Mouse (Mus musculus) liver, adult 2 months (tissue): ENCODE data around the gene Prnp. TPM values are rescaled to one million over a fixed set of nuclear protein-coding genes. Genes with fewer than 3 reads are reported as not detected.

Source experiments
- DNase-seq: peaks from one replicate; pipeline ENCODE4 v3.0.0-alpha.2; 2011; ENCODE audit warnings: low read depth, low spot score; ENCODE audit errors: extremely low read depth
- H3K27ac ChIP-seq: fragments of 200-500 bp; replicated peaks from 2 replicates; pipeline ENCODE4 v1.5.1; 2012; ENCODE audit warnings: low read depth, mild to moderate bottlenecking, control low read depth, inconsistent platforms, low read length; ENCODE audit not compliant: insufficient read depth
- H3K27me3 ChIP-seq: fragments of 200-500 bp; 2 replicates; pipeline ENCODE4 v1.6.1; 2012; ENCODE audit warnings: mild to moderate bottlenecking, moderate library complexity, low read length, inconsistent platforms; ENCODE audit not compliant: control insufficient read depth, insufficient read depth
- H3K36me3 ChIP-seq: fragments of 200-500 bp; 2 replicates; pipeline ENCODE4 v1.6.1; 2012; ENCODE audit warnings: low read length, inconsistent platforms; ENCODE audit not compliant: control insufficient read depth, insufficient read depth
- H3K4me1 ChIP-seq: fragments of 200-500 bp; 2 replicates; pipeline ENCODE4 v1.6.1; 2011; ENCODE audit warnings: low read length; ENCODE audit not compliant: control insufficient read depth, insufficient read depth
- H3K4me3 ChIP-seq: fragments of 200-500 bp; 2 replicates; pipeline ENCODE4 v1.5.1; 2011; ENCODE audit warnings: low read depth, mild to moderate bottlenecking, control low read depth, low read length, moderate library complexity; ENCODE audit not compliant: insufficient read depth
- H3K79me2 ChIP-seq: fragments of 200-500 bp; 2 replicates; pipeline ENCODE4 v1.6.1; 2012; ENCODE audit warnings: inconsistent platforms, mild to moderate bottlenecking, low read length, moderate library complexity; ENCODE audit not compliant: control insufficient read depth, insufficient read depth
- H3K9ac ChIP-seq: fragments of 200-500 bp; 2 replicates; pipeline ENCODE4 v1.6.1; 2012; ENCODE audit warnings: low read depth, mild to moderate bottlenecking, control low read depth, inconsistent platforms, low read length
- CTCF ChIP-seq: fragments of 200-500 bp; IDR thresholded peaks from 2 replicates; pipeline ENCODE4 v1.5.1; 2011; ENCODE audit warnings: low read depth, low read length, control low read depth
- POLR2A ChIP-seq: fragments of 200-500 bp; IDR thresholded peaks from 2 replicates; pipeline ENCODE4 v1.6.1; 2011; ENCODE audit warnings: low read length, control low read depth; ENCODE audit not compliant: insufficient read depth; ENCODE audit errors: extremely low read depth
- WGBS: fragments of 180-500 bp; shearing (Covaris S2); methylation state at CpG from one replicate; pipeline ENCODE4 v1.1.7; 2018; 5-methylcytosine and 5-hydroxymethylcytosine counted together
- polyA plus RNA-seq: library from polyadenylated mRNA; depleted of rRNA; stranded (reverse); fragments of >200 nt; gene quantifications from 2 replicates; pipeline ENCODE4 v1.2.3, GENCODE M21; 2012
- total RNA-seq: library from RNA; depleted of rRNA; stranded (reverse); fragments of >200 nt; gene quantifications from 2 replicates; pipeline ENCODE4 v1.2.3, GENCODE M21; 2014

Gene Prnp
- total and polyA plus RNA-seq, 2 experiments: 20.4 to 31.5 TPM

DNA sequence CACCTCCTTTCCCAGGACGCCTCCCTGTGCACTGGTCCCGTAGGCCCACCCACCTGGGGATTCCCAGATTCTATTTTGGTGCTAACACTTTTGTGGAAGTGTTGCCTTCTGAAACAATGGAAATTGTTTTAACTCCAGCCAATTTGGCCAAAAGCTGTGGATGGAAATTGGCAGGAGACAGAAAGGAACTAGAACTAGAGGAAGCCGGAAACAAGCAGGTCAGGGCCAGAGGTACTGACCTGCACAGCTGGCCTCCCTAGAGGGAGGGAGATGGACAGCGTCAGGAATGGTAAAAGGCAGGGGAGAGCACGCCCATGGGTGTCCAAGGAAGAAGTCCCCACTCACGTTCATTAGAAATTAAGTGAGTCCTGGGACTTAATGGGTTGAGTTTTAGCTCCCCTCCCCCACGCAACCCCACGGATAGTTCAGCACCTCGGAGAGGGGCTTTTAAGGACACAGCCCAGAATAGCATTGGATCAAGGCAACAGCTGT lies 48.0 kb downstream of the Prnp start:
- H3K36me3 ChIP-seq: no peaks in the 10 kb centered on the region
- no peak overlapping the region for H3K4me3 ChIP-seq
- no peaks in the 10 kb centered on the region for H3K79me2 ChIP-seq
- 50% methylated on average over 9 of the region's 9 CpGs for WGBS
- H3K4me1 ChIP-seq: no peaks in the 10 kb centered on the region; the same call in 1 of the 2 replicates
- TF ChIP-seq CTCF: no peak
- TF ChIP-seq POLR2A: no peak
- no peaks in the 10 kb centered on the region for H3K27me3 ChIP-seq
- DNase-seq: no peak
- no peak overlapping the region for H3K27ac ChIP-seq
- no peak overlapping the region for H3K9ac ChIP-seq

DNA sequence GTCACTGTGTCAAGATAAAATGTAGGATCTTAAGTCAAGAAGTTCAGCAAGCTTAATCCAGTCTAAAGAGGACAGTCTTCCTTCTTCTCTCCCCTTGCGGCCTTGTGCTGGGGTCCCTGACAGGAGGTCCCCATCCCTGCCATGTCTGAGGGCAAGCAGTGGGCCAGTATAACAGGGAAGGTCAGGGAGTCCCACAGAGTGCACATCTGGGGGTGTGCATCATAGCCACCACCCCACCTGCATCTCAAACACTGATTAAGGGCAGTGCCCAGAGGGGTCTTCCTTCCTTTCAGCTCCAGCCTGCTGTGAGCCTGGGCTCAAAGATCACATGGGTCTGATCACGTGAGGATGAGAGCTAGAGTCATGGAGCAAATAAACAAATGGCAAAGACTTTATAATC lies 51.9 kb downstream of the Prnp start:
- H3K9ac ChIP-seq: no peak overlapping the region
- WGBS: 65% methylated on average over 2 of the region's 2 CpGs
- H3K4me3 ChIP-seq: no peak overlapping the region
- no peaks in the 10 kb centered on the region for H3K36me3 ChIP-seq
- no peaks in the 10 kb centered on the region for H3K27me3 ChIP-seq
- DNase-seq: no peak
- no peaks in the 10 kb centered on the region for H3K4me1 ChIP-seq
- no peaks in the 10 kb centered on the region for H3K79me2 ChIP-seq
- H3K27ac ChIP-seq: no peak overlapping the region
- TF ChIP-seq CTCF (no peak), POLR2A (no peak)

- Histone ChIP-seq H3K4me3 (no peak overlapping the region), H3K27ac (no peak overlapping the region), H3K9ac (no peak overlapping the region), H3K27me3 (no peaks in the 10 kb centered on the region), H3K36me3 (no peaks in the 10 kb centered on the region), H3K79me2 (no peaks in the 10 kb centered on the region), H3K4me1 (no peaks in the 10 kb centered on the region)
- DNase-seq: no peak
- TF ChIP-seq CTCF (no peak), POLR2A (no peak)
- WGBS: 86% methylated on average over 2 of the region's 2 CpGs
Measured at GRCm38 (mm10) chr2:131970597-131970996, 60.9 kb downstream of the Prnp start.

GRCm38 (mm10) chr2:131971098-131971497 lies 61.4 kb downstream of the Prnp start:
- no peaks in the 10 kb centered on the region for H3K4me1 ChIP-seq
- no peaks in the 10 kb centered on the region for H3K27me3 ChIP-seq
- H3K27ac ChIP-seq: no peak overlapping the region
- no peak overlapping the region for H3K4me3 ChIP-seq
- TF ChIP-seq POLR2A (no peak), CTCF (no peak)
- no peak for DNase-seq
- H3K9ac ChIP-seq: no peak overlapping the region
- no peaks in the 10 kb centered on the region for H3K79me2 ChIP-seq
- 73% methylated on average over 4 of the region's 4 CpGs for WGBS
- H3K36me3 ChIP-seq: no peaks in the 10 kb centered on the region

DNA sequence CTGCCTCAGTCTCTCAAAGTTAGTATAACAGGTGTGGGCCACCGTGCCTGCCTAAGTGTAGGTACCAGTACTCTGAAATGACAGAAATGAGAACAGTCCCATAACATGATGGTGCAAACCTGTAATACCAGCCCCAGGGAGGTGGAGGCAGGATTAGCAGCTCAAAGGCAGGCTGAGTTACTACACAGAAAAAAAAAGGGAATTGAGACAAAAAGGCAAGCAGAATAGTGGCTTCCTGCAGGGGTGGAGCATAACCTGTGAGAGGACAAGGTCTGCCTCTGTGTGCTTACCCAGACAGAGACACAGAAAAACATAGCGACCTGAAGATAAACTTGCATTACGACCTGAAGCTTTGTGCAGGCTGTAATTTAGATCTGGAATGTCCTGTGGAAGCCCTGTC lies 66.9 kb downstream of the Prnp start:
- 77% methylated on average over 3 of the region's 3 CpGs for WGBS
- H3K9ac ChIP-seq: no peak overlapping the region
- no peaks in the 10 kb centered on the region for H3K27me3 ChIP-seq
- H3K79me2 ChIP-seq: no peaks in the 10 kb centered on the region
- no peaks in the 10 kb centered on the region for H3K4me1 ChIP-seq
- H3K36me3 ChIP-seq: no peaks in the 10 kb centered on the region
- no peak overlapping the region for H3K4me3 ChIP-seq
- no peak overlapping the region for H3K27ac ChIP-seq
- DNase-seq: no peak
- TF ChIP-seq POLR2A: no peak
- no peak for TF ChIP-seq CTCF

DNA sequence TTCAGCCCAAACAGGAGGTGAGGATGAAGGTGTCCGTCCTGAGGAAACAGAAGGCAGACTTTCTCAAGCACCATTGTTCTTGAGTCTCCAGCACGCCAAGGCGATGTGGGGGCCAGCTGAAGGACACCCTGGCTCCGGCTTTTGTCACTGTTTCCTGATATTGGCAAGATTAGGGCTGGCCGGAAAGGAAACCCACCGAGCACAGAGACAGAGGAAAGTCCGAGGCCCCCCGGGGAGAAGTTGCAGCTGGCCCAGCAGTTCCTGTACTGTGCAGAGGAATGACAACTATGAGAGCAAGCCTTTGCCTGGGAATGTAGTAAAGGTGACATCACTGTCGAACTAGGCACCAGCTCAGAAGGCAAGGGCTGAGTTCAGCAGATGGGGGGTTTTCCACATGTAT lies 71.1 kb downstream of the Prnp start:
- H3K27ac ChIP-seq: no peak overlapping the region
- H3K27me3 ChIP-seq: no peaks in the 10 kb centered on the region
- whole genome bisulfite sequencing: 46% methylated on average over 9 of the region's 9 CpGs
- no peak for TF ChIP-seq POLR2A
- no peak for TF ChIP-seq CTCF
- no peak overlapping the region for H3K4me3 ChIP-seq
- H3K79me2 ChIP-seq: no peaks in the 10 kb centered on the region
- no peaks in the 10 kb centered on the region for H3K36me3 ChIP-seq
- H3K9ac ChIP-seq: no peak overlapping the region
- H3K4me1 ChIP-seq: no peaks in the 10 kb centered on the region
- DNase-seq: no peak
